Mouse (Mus musculus) B cell, adult 62 days (primary cell): ENCODE measurements around the gene Mmgt1. TPM values are rescaled to one million over a fixed set of nuclear protein-coding genes. Genes with fewer than 3 reads are reported as not detected.

Experiments used
- total RNA-seq: library from RNA; stranded (reverse); gene quantifications from 4 replicates; pipeline ENCODE4 v1.2.4, GENCODE M21; 2023

Gene Mmgt1
- total RNA-seq, result 8.6 to 9.7 TPM (median 9.1 TPM) in 4 replicates

GRCm38 (mm10) chrX:56597887-56598640 is at the start of gene Mmgt1:
Gene Mmgt1, minus strand, starts transcription at chrX:56598069.

GRCm38 (mm10) chrX:56609623-56610317 is 11.9 kb upstream of the Mmgt1 start, which contains the start of gene Slc9a6:
Gene Slc9a6, plus strand, starts transcription at chrX:56609757.

DNA sequence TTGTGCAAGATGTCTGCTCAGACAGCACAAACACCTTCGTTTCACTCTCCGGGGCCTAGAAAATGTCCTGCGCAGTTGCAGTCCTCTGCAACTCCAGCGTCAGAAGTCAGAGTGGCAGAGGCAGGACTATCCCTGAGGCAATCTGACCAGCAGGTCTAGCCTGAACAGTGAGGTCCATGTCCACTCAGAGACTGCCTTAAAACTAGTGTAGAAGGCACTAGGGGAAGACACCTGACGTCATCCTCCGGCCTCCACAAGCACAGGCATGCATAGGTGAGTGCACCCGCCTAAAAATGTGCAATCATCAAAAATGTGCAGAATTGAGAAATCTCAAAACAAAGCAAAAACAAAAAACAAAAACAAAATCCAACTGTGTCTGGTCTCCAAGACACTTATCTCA is 48.4 kb downstream of the Mmgt1 start, which contains the start of gene Gm648:
Gene Gm648 (minus strand): TSS at position 101 of the 400 bp plus-strand sequence.

Other genes with a start within 250 kb of the Mmgt1 start
- not detected in 4 replicates for gene Smim10l2a, start 223.5 kb downstream of the Mmgt1 start, total RNA-seq
- gene Gm2174, start 150.1 kb downstream of the Mmgt1 start, total RNA-seq, result not detected in 4 replicates
- gene Ints6l, start 143.2 kb downstream of the Mmgt1 start, total RNA-seq, result 47.7 to 61.3 TPM (median 50.3 TPM) in 4 replicates
- not detected in 4 replicates for gene Gm10477, start 73.3 kb downstream of the Mmgt1 start, total RNA-seq
- gene Gm648, start 48.5 kb downstream of the Mmgt1 start, total RNA-seq, result not detected in 4 replicates
- gene Slc9a6, start 11.7 kb upstream of the Mmgt1 start, total RNA-seq, result 8.4 to 17.3 TPM (median 12.1 TPM) in 4 replicates
- gene Fhl1, start 133.7 kb upstream of the Mmgt1 start, total RNA-seq, result 0.35 to 2.3 TPM (median 1.1 TPM) in 4 replicates
- 0.64 to 0.91 TPM (median 0.70 TPM) in 4 replicates for gene Map7d3, start 224.3 kb upstream of the Mmgt1 start, total RNA-seq